Mouse (Mus musculus) CH12.LX (cell line): ENCODE data around the gene Atp2b2. TPM values are rescaled to one million over a fixed set of nuclear protein-coding genes. Genes with fewer than 3 reads are reported as not detected.

Experiments
- DNase-seq: peaks from one replicate; pipeline ENCODE4 v3.0.0-alpha.2; 2013; ENCODE audit errors: extremely low read depth
- H3K27ac ChIP-seq: 2 replicates; pipeline ENCODE4 v1.5.1; 2012; ENCODE audit warnings: low read depth, mild to moderate bottlenecking, control low read depth, moderate library complexity; ENCODE audit not compliant: insufficient read depth
- H3K27me3 ChIP-seq: replicated peaks from 2 replicates; pipeline ENCODE3; 2012; ENCODE audit warnings: inconsistent platforms
- H3K36me3 ChIP-seq, 2 experiments: replicated peaks in 1 of 2; 2 replicates each; pipeline versions ENCODE3 to v1.6.1; 2012; ENCODE audit warnings: inconsistent platforms in 1 of 2, low read length in 1 of 2, mild to moderate bottlenecking in 1 of 2, mixed read lengths in 1 of 2, moderate library complexity in 1 of 2; ENCODE audit not compliant: control insufficient read depth in 1 of 2, insufficient read depth in 1 of 2
- H3K4me1 ChIP-seq, 2 experiments: 2 replicates each; pipeline ENCODE4 v1.6.1; 2012; ENCODE audit warnings: inconsistent platforms in 1 of 2, moderate library complexity in 1 of 2; ENCODE audit not compliant: insufficient read depth in 2 of 2, control insufficient read depth in 1 of 2
- H3K4me2 ChIP-seq: 2 replicates; pipeline ENCODE4 v1.6.1; 2012; ENCODE audit warnings: low read depth, mild to moderate bottlenecking, control low read depth; ENCODE audit not compliant: poor library complexity, insufficient read depth, severe bottlenecking
- H3K4me3 ChIP-seq, 3 experiments: fragments of 150-350 bp in 1 of 3; sonication (generic) in 1 of 3; replicated peaks in 1 of 3; 2 replicates each; pipeline versions ENCODE3 to v1.5.1; 2011 to 2012; ENCODE audit warnings: low read depth in 2 of 3, low read length in 2 of 3, mild to moderate bottlenecking in 2 of 3, moderate library complexity in 2 of 3, control low read depth in 1 of 3, improper control_type of control experiment in 1 of 3, inconsistent platforms in 1 of 3, mixed read lengths in 1 of 3; ENCODE audit not compliant: poor library complexity in 1 of 3
- H3K79me2 ChIP-seq: replicated peaks from 2 replicates; pipeline ENCODE4 v1.6.1; 2012; ENCODE audit warnings: mild to moderate bottlenecking, moderate library complexity; ENCODE audit not compliant: control insufficient read depth, poor library complexity, insufficient read depth, severe bottlenecking; ENCODE audit errors: extremely low read depth
- H3K9ac ChIP-seq: 2 replicates; pipeline ENCODE4 v1.6.1; 2012; ENCODE audit warnings: low read depth, mild to moderate bottlenecking, control low read depth, moderate library complexity; ENCODE audit not compliant: insufficient read depth
- H3K9me3 ChIP-seq: replicated peaks from 2 replicates; pipeline ENCODE3; 2012; ENCODE audit warnings: low read length, inconsistent platforms, mixed read lengths
- BHLHE40 ChIP-seq: IDR thresholded peaks from 2 replicates; pipeline ENCODE4 v1.6.1; 2011; ENCODE audit warnings: mild to moderate bottlenecking, low read depth, low read length, improper control_type of control experiment
- CHD1 ChIP-seq: IDR thresholded peaks from 2 replicates; pipeline ENCODE4 v1.6.1; 2012; ENCODE audit warnings: low read depth, low read length, improper control_type of control experiment, inconsistent platforms
- CHD2 ChIP-seq: IDR thresholded peaks from 2 replicates; pipeline ENCODE4 v1.6.1; 2011; ENCODE audit warnings: low read length, improper control_type of control experiment
- CTCF ChIP-seq, 2 experiments: IDR thresholded peaks in 1 of 2; conservative IDR thresholded peaks in 1 of 2; 2 replicates each; pipeline ENCODE4 v1.5.1; 2011 to 2012; ENCODE audit warnings: low read depth in 2 of 2, low read length in 2 of 2, improper control_type of control experiment in 1 of 2, inconsistent platforms in 1 of 2, mild to moderate bottlenecking in 1 of 2, moderate library complexity in 1 of 2
- E2F4 ChIP-seq: IDR thresholded peaks from 2 replicates; pipeline ENCODE4 v1.6.1; 2011; ENCODE audit warnings: low read depth, low read length, improper control_type of control experiment; ENCODE audit not compliant: insufficient replicate concordance
- ELF1 ChIP-seq: IDR thresholded peaks from 2 replicates; pipeline ENCODE4 v1.6.1; 2014; ENCODE audit warnings: low read depth, mild to moderate bottlenecking, inconsistent platforms, low read length, improper control_type of control experiment
- EP300 ChIP-seq: IDR thresholded peaks from 2 replicates; pipeline ENCODE4 v1.6.1; 2011; ENCODE audit warnings: low read length, improper control_type of control experiment
- ETS1 ChIP-seq: conservative IDR thresholded peaks from 2 replicates; pipeline ENCODE4 v1.6.1; 2012; ENCODE audit warnings: low read depth, mild to moderate bottlenecking, inconsistent platforms, low read length, improper control_type of control experiment, moderate library complexity
- GABPA ChIP-seq: IDR thresholded peaks from 2 replicates; pipeline ENCODE4 v1.6.1; 2012; ENCODE audit warnings: low read depth, low read length, improper control_type of control experiment, inconsistent platforms; ENCODE audit not compliant: insufficient replicate concordance
- IRF4 ChIP-seq: IDR thresholded peaks from 2 replicates; pipeline ENCODE4 v1.6.1; 2014; ENCODE audit warnings: low read depth, mild to moderate bottlenecking, inconsistent platforms, low read length, improper control_type of control experiment
- JUN ChIP-seq: IDR thresholded peaks from 2 replicates; pipeline ENCODE4 v1.6.1; 2011; ENCODE audit warnings: low read depth, mild to moderate bottlenecking, low read length, improper control_type of control experiment, moderate library complexity; ENCODE audit not compliant: insufficient read depth
- JUND ChIP-seq: conservative IDR thresholded peaks from 2 replicates; pipeline ENCODE4 v1.6.1; 2011; ENCODE audit warnings: low read depth, low read length, improper control_type of control experiment
- KAT2A ChIP-seq: IDR thresholded peaks from 2 replicates; pipeline ENCODE4 v1.6.1; 2012; ENCODE audit warnings: low read length, improper control_type of control experiment, inconsistent platforms; ENCODE audit not compliant: insufficient replicate concordance
- MAZ ChIP-seq: IDR thresholded peaks from 2 replicates; pipeline ENCODE4 v1.6.1; 2012; ENCODE audit warnings: low read depth, mild to moderate bottlenecking, inconsistent platforms, low read length, improper control_type of control experiment, moderate library complexity
- MXI1 ChIP-seq: IDR thresholded peaks from 2 replicates; pipeline ENCODE4 v1.6.1; 2011; ENCODE audit warnings: mild to moderate bottlenecking, low read depth, low read length, improper control_type of control experiment
- NELFE ChIP-seq: IDR thresholded peaks from 2 replicates; pipeline ENCODE4 v1.6.1; 2011; ENCODE audit warnings: low read depth, low read length, improper control_type of control experiment
- NRF1 ChIP-seq: IDR thresholded peaks from 2 replicates; pipeline ENCODE4 v1.6.1; 2014; ENCODE audit warnings: low read depth, mild to moderate bottlenecking, inconsistent platforms, low read length, improper control_type of control experiment, moderate library complexity
- POLR2A ChIP-seq: IDR thresholded peaks from 2 replicates; pipeline ENCODE4 v1.6.1; 2011; ENCODE audit warnings: low read depth, mild to moderate bottlenecking, improper control_type of control experiment, low read length
- RAD21 ChIP-seq: IDR thresholded peaks from 2 replicates; pipeline ENCODE4 v1.6.1; 2011; ENCODE audit warnings: low read depth, mild to moderate bottlenecking, low read length, improper control_type of control experiment, moderate library complexity
- RCOR1 ChIP-seq: conservative IDR thresholded peaks from 2 replicates; pipeline ENCODE4 v1.6.1; 2012; ENCODE audit warnings: low read depth, mild to moderate bottlenecking, inconsistent platforms, low read length, improper control_type of control experiment
- SMC3 ChIP-seq: IDR thresholded peaks from 2 replicates; pipeline ENCODE4 v1.6.1; 2011; ENCODE audit warnings: low read depth, low read length, improper control_type of control experiment
- TCF12 ChIP-seq: IDR thresholded peaks from 2 replicates; pipeline ENCODE4 v1.6.1; 2014; ENCODE audit warnings: low read depth, mild to moderate bottlenecking, inconsistent platforms, low read length, improper control_type of control experiment
- USF1 ChIP-seq: IDR thresholded peaks from 2 replicates; pipeline ENCODE4 v1.6.1; 2014; ENCODE audit warnings: low read depth, mild to moderate bottlenecking, inconsistent platforms, low read length, improper control_type of control experiment
- USF2 ChIP-seq: conservative IDR thresholded peaks from 2 replicates; pipeline ENCODE4 v1.6.1; 2011; ENCODE audit warnings: low read depth, low read length, improper control_type of control experiment
- ZC3H11A ChIP-seq: IDR thresholded peaks from 2 replicates; pipeline ENCODE4 v1.6.1; 2012; ENCODE audit warnings: low read depth, mild to moderate bottlenecking, inconsistent platforms, low read length, improper control_type of control experiment
- dilution Hi-C: fragments of 300-500 bp; cut with MboI; formaldehyde crosslinking; loops from 2 replicates; pipeline ENCODE4 v1.14.3; 2020; ENCODE audit warnings: low sequenced_read_pairs; ENCODE audit not compliant: extremely low pct_unique_long_range_greater_than_20kb, extremely low pct_ligation_motif_present
- in situ Hi-C: fragments of 300-500 bp; cut with MboI; formaldehyde crosslinking; loops from 3 replicates; pipeline ENCODE4 v1.14.3; 2019; ENCODE audit warnings: low sequenced_read_pairs, low pct_ligation_motif_present, low pct_unique_long_range_greater_than_20kb, mixed read lengths
- polyA plus RNA-seq: library from polyadenylated mRNA; unstranded; fragments of >175 nt; gene quantifications from 2 replicates; pipeline ENCODE4 v1.2.1, GENCODE M21; 2012; ENCODE audit warnings: low read depth; ENCODE audit not compliant: insufficient read length
- total RNA-seq, 2 experiments: library from RNA; depleted of rRNA; stranded (reverse); fragments of 300-350 nt in 1 of 2; fragments of >200 nt in 1 of 2; gene quantifications; 2 replicates each; pipeline ENCODE4 v1.2.3; 2012 to 2014

Atp2b2 gene
- total and polyA plus RNA-seq, 3 experiments, result not detected

GRCm38 (mm10) chr6:113865699-113866098, 176.7 kb downstream of the Atp2b2 start:
- no peak for DNase-seq
- Histone ChIP-seq H3K4me2 (no peak overlapping the region), H3K9ac (no peak overlapping the region), H3K27ac (no peak overlapping the region), H3K27me3 (peaks cover 37% of the 10 kb centered on the region), H3K4me1 (peaks cover 8 to 24% of the 10 kb centered on the region in 2 experiments; a peak in 3 of 4 replicates), H3K4me3 (no peak overlapping the region)
- TF ChIP-seq JUN (no peak), ELF1 (no peak), USF1 (no peak), ETS1 (no peak), ZC3H11A (no peak), GABPA (no peak), BHLHE40 (no peak), NRF1 (no peak), RCOR1 (no peak), TCF12 (no peak), JUND (no peak), E2F4 (no peak), KAT2A (no peak), CTCF (conservative IDR thresholded peaks at IDR 0.05 in 1 of 2, IDR thresholded peaks at IDR 0.05 in 1 of 2; ENCODE audit: low read depth in 2 of 2, low read length in 2 of 2) (no peak), IRF4 (no peak), SMC3 (no peak), RAD21 (no peak), CHD2 (no peak), POLR2A (no peak), MXI1 (no peak)
- TF ChIP-seq, all 38 proteins: peak for 0
- dilution Hi-C loops, result no loop called here
- no peaks in the 10 kb centered on the region for H3K9me3 ChIP-seq
- H3K79me2 ChIP-seq, result no peaks in the 10 kb centered on the region
- in situ Hi-C loops, result no loop called here
- no peaks in the 10 kb centered on the region for H3K36me3 ChIP-seq

GRCm38 (mm10) chr6:113864812-113865211, 177.6 kb downstream of the Atp2b2 start:
- no peaks in the 10 kb centered on the region for H3K79me2 ChIP-seq
- no peak for DNase-seq
- no peak overlapping the region for H3K9ac ChIP-seq
- no peaks in the 10 kb centered on the region for H3K36me3 ChIP-seq
- peaks cover 31% of the 10 kb centered on the region for H3K27me3 ChIP-seq
- dilution Hi-C loops, result no loop called here
- H3K9me3 ChIP-seq, result no peaks in the 10 kb centered on the region
- H3K4me3 ChIP-seq, result no peak overlapping the region
- no peak overlapping the region for H3K4me2 ChIP-seq
- in situ Hi-C loops, result no loop called here
- no peak for TF ChIP-seq USF2
- TF ChIP-seq TCF12, result no peak
- no peak for TF ChIP-seq SMC3
- no peak for TF ChIP-seq CHD1
- no peak for TF ChIP-seq CHD2
- TF ChIP-seq GABPA, result no peak
- no peak for TF ChIP-seq MAZ
- no peak for TF ChIP-seq EP300
- TF ChIP-seq MXI1, result no peak
- no peak for TF ChIP-seq E2F4
- TF ChIP-seq POLR2A, result no peak
- TF ChIP-seq NELFE, result no peak
- TF ChIP-seq USF1, result no peak
- TF ChIP-seq KAT2A, result no peak
- peaks cover 8 to 24% of the 10 kb centered on the region in 2 experiments; a peak in 3 of 4 replicates for H3K4me1 ChIP-seq
- no peak overlapping the region for H3K27ac ChIP-seq
